Mouse (Mus musculus) neural tube, embryonic 14.5 days (tissue): Measurements from ENCODE around the gene Extl2. TPM values are rescaled to one million over a fixed set of nuclear protein-coding genes. Genes with fewer than 3 reads are reported as not detected.

Source experiments
- ATAC-seq: fragments of 200-750 bp; cut with Nextera tagmentation; 2 replicates; pipeline ENCODE4 v1.8.0; 2017; ENCODE audit warnings: low read depth, mild to moderate bottlenecking, moderate TSS enrichment, moderate library complexity
- H3K27ac ChIP-seq: fragments of 300-500 bp; sonication (generic); 2 replicates; pipeline ENCODE4 v1.5.1; 2014; ENCODE audit warnings: low read depth, mild to moderate bottlenecking, control low read depth, low read length, moderate library complexity, mixed read lengths
- H3K27me3 ChIP-seq: fragments of 300-500 bp; sonication (generic); 2 replicates; pipeline ENCODE4 v1.6.1; 2014; ENCODE audit warnings: low read length; ENCODE audit not compliant: control insufficient read depth, insufficient read depth
- H3K36me3 ChIP-seq: fragments of 300-500 bp; sonication (generic); 2 replicates; pipeline ENCODE4 v1.6.1; 2014; ENCODE audit warnings: low read length, mixed read lengths; ENCODE audit not compliant: control insufficient read depth, insufficient read depth
- H3K4me1 ChIP-seq: fragments of 300-500 bp; sonication (generic); 2 replicates; pipeline ENCODE4 v1.6.1; 2014; ENCODE audit warnings: low read length; ENCODE audit not compliant: control insufficient read depth, insufficient read depth
- H3K4me2 ChIP-seq: fragments of 300-500 bp; sonication (generic); 2 replicates; pipeline ENCODE4 v1.6.1; 2014; ENCODE audit warnings: mild to moderate bottlenecking, low read depth, low read length, control low read depth
- H3K4me3 ChIP-seq: fragments of 300-500 bp; sonication (generic); 2 replicates; pipeline ENCODE4 v1.5.1; 2014; ENCODE audit warnings: low read depth, low read length, control low read depth, mixed read lengths
- H3K9ac ChIP-seq: fragments of 300-500 bp; sonication (generic); replicated peaks from 2 replicates; pipeline ENCODE4 v1.6.1; 2014; ENCODE audit warnings: low read depth, mild to moderate bottlenecking, control low read depth, low read length, mixed read lengths
- H3K9me3 ChIP-seq: fragments of 300-500 bp; sonication (generic); 2 replicates; pipeline ENCODE4 v1.6.1; 2016; ENCODE audit warnings: low read length; ENCODE audit not compliant: control insufficient read depth
- WGBS: fragments of 180-500 bp; shearing (Covaris S2); extraction: QIAGEN DNeasy Blood & Tissue Kit; methylation state at CpG from one replicate; pipeline ENCODE4 v1.1.7; 2014; 5-methylcytosine and 5-hydroxymethylcytosine counted together
- microRNA-seq: library from miRNA; unstranded; fragments of <30 nt; microRNA quantifications from one replicate; pipeline ENCODE4, GENCODE M21; 2016
- polyA plus RNA-seq: library from polyadenylated mRNA; unstranded; fragments of >200 nt; fragmentation: Nextera tagmentation; extraction: Ambion mirVana; gene quantifications from 2 replicates; pipeline ENCODE4 v1.2.1, GENCODE M21; 2014

The Extl2 gene
- polyA plus RNA-seq, 1 experiment from 2014 or later: 49.3 TPM

- H3K27ac ChIP-seq: no peak overlapping the region
- H3K4me1 ChIP-seq: no peaks in the 10 kb centered on the region
- no peak for ATAC-seq
- H3K4me2 ChIP-seq: no peak overlapping the region
- H3K4me3 ChIP-seq: no peak overlapping the region
- H3K9ac ChIP-seq: no peak overlapping the region
- no peaks in the 10 kb centered on the region for H3K27me3 ChIP-seq
- 51% methylated on average over 5 of the region's 5 CpGs for WGBS
- H3K9me3 ChIP-seq: no peaks in the 10 kb centered on the region
- no peaks in the 10 kb centered on the region for H3K36me3 ChIP-seq
These were observed 39.8 kb downstream of the Extl2 start for GRCm38 (mm10) chr3:116047034-116047433.

- no peak overlapping the region for H3K9ac ChIP-seq
- 50% methylated on average over 6 of the region's 6 CpGs for WGBS
- H3K4me3 ChIP-seq: no peak overlapping the region
- no peaks in the 10 kb centered on the region for H3K9me3 ChIP-seq
- H3K27ac ChIP-seq: no peak overlapping the region
- H3K4me1 ChIP-seq: no peaks in the 10 kb centered on the region
- no peaks in the 10 kb centered on the region for H3K36me3 ChIP-seq
- H3K27me3 ChIP-seq: no peaks in the 10 kb centered on the region
- H3K4me2 ChIP-seq: no peak overlapping the region
- ATAC-seq: no peak
These were observed 49.8 kb downstream of the Extl2 start for GRCm38 (mm10) chr3:116057078-116057477.

- no peak overlapping the region for H3K4me2 ChIP-seq
- no peaks in the 10 kb centered on the region for H3K9me3 ChIP-seq
- no peak overlapping the region for H3K4me3 ChIP-seq
- no peak for ATAC-seq
- H3K27ac ChIP-seq: no peak overlapping the region
- H3K4me1 ChIP-seq: no peaks in the 10 kb centered on the region
- no peaks in the 10 kb centered on the region for H3K36me3 ChIP-seq
- H3K27me3 ChIP-seq: no peaks in the 10 kb centered on the region
- H3K9ac ChIP-seq: no peak overlapping the region
- WGBS: 39% methylated on average over 5 of the region's 5 CpGs
These were observed 53.1 kb downstream of the Extl2 start for GRCm38 (mm10) chr3:116060320-116060719.

- no peak overlapping the region for H3K4me2 ChIP-seq
- no peak overlapping the region for H3K9ac ChIP-seq
- no peaks in the 10 kb centered on the region for H3K4me1 ChIP-seq
- H3K4me3 ChIP-seq: no peak overlapping the region
- H3K27me3 ChIP-seq: no peaks in the 10 kb centered on the region
- no peak overlapping the region for H3K27ac ChIP-seq
- H3K9me3 ChIP-seq: no peaks in the 10 kb centered on the region
- no peak for ATAC-seq
- 95% methylated on average over 2 of the region's 2 CpGs for whole genome bisulfite sequencing
- no peaks in the 10 kb centered on the region for H3K36me3 ChIP-seq
These were observed 54.9 kb downstream of the Extl2 start for GRCm38 (mm10) chr3:116062141-116062540.

- no peak overlapping the region for H3K9ac ChIP-seq
- no peaks in the 10 kb centered on the region for H3K36me3 ChIP-seq
- no peak overlapping the region for H3K27ac ChIP-seq
- ATAC-seq: no peak
- WGBS: 97% methylated on average over 2 of the region's 2 CpGs
- no peaks in the 10 kb centered on the region for H3K4me1 ChIP-seq
- H3K9me3 ChIP-seq: no peaks in the 10 kb centered on the region
- H3K27me3 ChIP-seq: no peaks in the 10 kb centered on the region
- no peak overlapping the region for H3K4me2 ChIP-seq
- H3K4me3 ChIP-seq: no peak overlapping the region
These were observed 65.3 kb downstream of the Extl2 start for GRCm38 (mm10) chr3:116072584-116072983.

GRCm38 (mm10) chr3:116076739-116077138 lies 69.5 kb downstream of the Extl2 start:
- Histone ChIP-seq H3K9me3 (no peaks in the 10 kb centered on the region), H3K27ac (no peak overlapping the region), H3K36me3 (no peaks in the 10 kb centered on the region), H3K4me1 (no peaks in the 10 kb centered on the region), H3K9ac (no peak overlapping the region), H3K27me3 (no peaks in the 10 kb centered on the region), H3K4me3 (no peak overlapping the region), H3K4me2 (no peak overlapping the region)
- WGBS: 79% methylated on average over 2 of the region's 2 CpGs
- ATAC-seq: no peak

GRCm38 (mm10) chr3:116078490-116078889 lies 71.2 kb downstream of the Extl2 start:
- no peaks in the 10 kb centered on the region for H3K4me1 ChIP-seq
- no peaks in the 10 kb centered on the region for H3K27me3 ChIP-seq
- H3K36me3 ChIP-seq: no peaks in the 10 kb centered on the region
- H3K27ac ChIP-seq: no peak overlapping the region
- H3K9me3 ChIP-seq: no peaks in the 10 kb centered on the region
- 80% methylated on average over 4 of the region's 4 CpGs for WGBS
- H3K9ac ChIP-seq: no peak overlapping the region
- no peak overlapping the region for H3K4me3 ChIP-seq
- H3K4me2 ChIP-seq: no peak overlapping the region
- ATAC-seq: no peak

Small RNA genes within 50 kb of the gene (microRNA-seq; reads per million reads assigned to microRNA genes)
- not detected for gene Mir669n

Other genes with a start within 250 kb of the Extl2 start
- gene Dph5, start 119.6 kb upstream of the Extl2 start, polyA plus RNA-seq: 29.2 and 33.0 TPM in 2 replicates
- 19.2 and 20.5 TPM in 2 replicates for gene Slc30a7, start 56 bp upstream of the Extl2 start, polyA plus RNA-seq
- 24.7 and 31.6 TPM in 2 replicates for gene Vcam1, start 122.2 kb downstream of the Extl2 start, polyA plus RNA-seq
- gene Gpr88, start 246.0 kb downstream of the Extl2 start, polyA plus RNA-seq: 3.8 and 4.2 TPM in 2 replicates